Mouse (Mus musculus) E14TG2a.4 (cell line): Measurements from ENCODE around the gene Gm42517.

Experiments used
- H3K27me3 ChIP-seq: 2 replicates; pipeline ENCODE4 v1.6.1; 2014; ENCODE audit warnings: low read length, control low read depth; ENCODE audit not compliant: insufficient read depth
- H3K36me3 ChIP-seq: 2 replicates; pipeline ENCODE4 v1.6.1; 2014; ENCODE audit warnings: low read length, control low read depth; ENCODE audit not compliant: insufficient read depth
- H3K4me1 ChIP-seq: replicated peaks from 2 replicates; pipeline ENCODE4 v1.6.1; 2014; ENCODE audit warnings: low read depth, low read length, control low read depth
- H3K4me3 ChIP-seq: replicated peaks from 2 replicates; pipeline ENCODE4 v1.5.1; 2014; ENCODE audit warnings: mild to moderate bottlenecking, low read length
- H3K9me3 ChIP-seq: 2 replicates; pipeline ENCODE4 v1.6.1; 2014; ENCODE audit warnings: low read length, control low read depth
- CTCF ChIP-seq: conservative IDR thresholded peaks from 2 replicates; pipeline ENCODE4 v1.5.1; 2014; ENCODE audit warnings: low read length
- NANOG ChIP-seq: IDR thresholded peaks from 2 replicates; pipeline ENCODE4 v1.6.1; 2014; ENCODE audit warnings: borderline replicate concordance, low read length, mixed read lengths
- POU5F1 ChIP-seq: IDR thresholded peaks from 2 replicates; pipeline ENCODE4 v1.6.1; 2014; ENCODE audit warnings: low read length, borderline replicate concordance

Gm42517 gene

GRCm38 (mm10) chr5:108378346-108378745, 10.6 kb upstream of the Gm42517 start:
- no peaks in the 10 kb centered on the region for H3K36me3 ChIP-seq
- no peaks in the 10 kb centered on the region for H3K9me3 ChIP-seq
- H3K4me3 ChIP-seq = no peak overlapping the region
- peaks cover 5% of the 10 kb centered on the region; the same call in 1 of the 2 replicates for H3K27me3 ChIP-seq
- TF ChIP-seq POU5F1 = no peak
- TF ChIP-seq NANOG = no peak
- TF ChIP-seq CTCF = no peak
- no peaks in the 10 kb centered on the region for H3K4me1 ChIP-seq

- H3K4me3 ChIP-seq = no peak overlapping the region
- H3K27me3 ChIP-seq = peaks cover 23% of the 10 kb centered on the region
- no peaks in the 10 kb centered on the region for H3K36me3 ChIP-seq
- no peaks in the 10 kb centered on the region for H3K4me1 ChIP-seq
- no peaks in the 10 kb centered on the region for H3K9me3 ChIP-seq
- no peak for TF ChIP-seq POU5F1
Measured at GRCm38 (mm10) chr5:108376059-108376458, 8.3 kb upstream of the Gm42517 start.

- H3K27me3 ChIP-seq = peaks cover 38% of the 10 kb centered on the region
- H3K9me3 ChIP-seq = no peaks in the 10 kb centered on the region
- peaks cover 18% of the 10 kb centered on the region for H3K4me1 ChIP-seq
- no peak for TF ChIP-seq POU5F1
- TF ChIP-seq NANOG = no peak
- no peak for TF ChIP-seq CTCF
- no peak overlapping the region for H3K4me3 ChIP-seq
- H3K36me3 ChIP-seq = no peaks in the 10 kb centered on the region
Measured at GRCm38 (mm10) chr5:108374079-108374478, 6.4 kb upstream of the Gm42517 start.

DNA sequence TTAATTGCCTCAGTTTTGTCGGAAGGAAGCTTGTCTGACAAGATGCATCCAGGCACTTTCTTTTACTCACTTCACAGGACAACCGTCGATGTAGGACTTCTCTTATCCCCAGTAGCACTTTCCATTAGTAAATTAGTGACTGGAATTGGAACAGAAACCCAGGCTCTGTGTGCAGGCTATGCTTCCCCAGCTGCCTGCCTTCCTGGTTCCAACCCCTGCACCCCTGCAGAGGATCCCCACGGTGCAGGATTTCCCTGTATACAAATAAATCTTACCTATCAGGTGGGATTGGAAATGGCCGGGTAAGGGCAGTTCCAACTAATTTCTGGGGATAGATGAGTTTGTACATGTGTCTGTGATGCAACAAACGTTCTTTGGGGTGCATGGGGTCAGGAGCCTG, 2.2 kb upstream of the Gm42517 start:
- Histone ChIP-seq H3K27me3 (peaks cover 78% of the 10 kb centered on the region), H3K36me3 (no peaks in the 10 kb centered on the region), H3K4me3 (peak overlapping the region; percentile 74; the same call in 1 of the 2 replicates), H3K4me1 (peaks cover 37% of the 10 kb centered on the region), H3K9me3 (no peaks in the 10 kb centered on the region)
- no peak for TF ChIP-seq CTCF
- no peak for TF ChIP-seq NANOG
- TF ChIP-seq POU5F1 = no peak

DNA sequence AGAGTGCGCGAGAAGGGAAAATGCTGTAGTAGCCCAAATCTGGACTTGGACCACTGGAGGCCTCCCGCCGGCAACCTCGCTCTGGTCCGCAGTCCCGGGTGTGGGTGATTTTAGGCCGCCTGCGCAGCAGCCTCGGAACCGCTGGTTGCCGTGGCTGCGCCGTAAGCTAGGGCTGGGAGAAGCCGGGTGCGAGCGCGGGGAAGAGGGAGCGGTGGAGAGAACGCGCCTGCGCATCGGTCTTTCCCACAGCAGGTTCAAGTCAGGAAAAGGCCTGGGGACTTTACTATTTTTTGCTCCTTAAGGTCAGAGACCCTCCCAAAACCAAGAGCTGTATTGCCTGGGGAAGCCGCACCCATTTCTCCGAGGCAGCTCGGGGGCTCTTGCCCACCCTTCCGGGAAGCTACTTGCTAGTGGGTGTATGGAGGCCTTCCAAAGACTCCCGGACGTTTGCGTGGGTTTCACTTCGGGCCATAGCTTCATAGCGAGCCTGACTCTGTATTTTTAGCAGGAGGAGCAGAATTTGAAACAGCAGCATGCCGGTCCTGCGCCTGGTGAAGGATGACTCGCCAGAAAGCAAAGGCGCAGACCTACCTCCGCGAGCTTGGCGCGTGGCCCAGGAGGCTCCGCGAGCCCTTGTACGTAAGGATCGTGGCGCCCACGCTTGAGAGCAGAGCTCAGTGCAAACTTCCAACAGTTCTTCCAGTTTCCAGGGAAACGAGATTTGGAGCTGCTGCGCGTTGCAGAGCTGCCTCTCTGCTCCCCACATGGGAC, 1.3 kb upstream of the Gm42517 start:
- peaks cover 37% of the 10 kb centered on the region for H3K4me1 ChIP-seq
- TF ChIP-seq CTCF (no peak), NANOG (no peak), POU5F1 (no peak)

DNA sequence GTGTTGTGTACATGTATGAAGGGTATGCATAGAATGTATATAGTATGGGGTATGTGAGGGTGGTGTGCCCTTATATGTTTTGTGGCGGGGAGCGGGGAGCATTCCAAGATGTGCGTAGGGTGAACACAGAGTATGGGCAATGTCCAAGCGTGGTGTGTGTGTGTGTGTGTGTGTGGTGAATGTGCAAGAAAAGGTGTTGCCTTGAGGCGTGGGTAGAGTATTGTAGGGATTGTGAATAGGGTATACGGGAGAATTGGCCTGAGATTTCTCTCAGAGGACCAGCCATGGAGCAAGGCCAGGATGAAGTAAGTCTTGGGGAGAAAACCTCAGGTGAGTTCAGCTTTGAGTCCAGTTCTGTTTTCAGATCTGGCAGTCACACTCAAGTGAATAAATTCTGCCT, 724 bp upstream of the Gm42517 start:
- Histone ChIP-seq H3K27me3 (peaks cover 93% of the 10 kb centered on the region), H3K36me3 (no peaks in the 10 kb centered on the region), H3K9me3 (no peaks in the 10 kb centered on the region), H3K4me3 (peak overlapping the region; percentile 79), H3K4me1 (peaks cover 37% of the 10 kb centered on the region)
- no peak for TF ChIP-seq NANOG
- TF ChIP-seq CTCF = no peak
- no peak for TF ChIP-seq POU5F1

More for the DNA sequence above, 1.3 kb upstream of the Gm42517 start:
- peaks cover 87% of the 10 kb centered on the region for H3K27me3 ChIP-seq
- H3K36me3 ChIP-seq = no peaks in the 10 kb centered on the region
- no peaks in the 10 kb centered on the region for H3K9me3 ChIP-seq
- H3K4me3 ChIP-seq = peak overlapping the region; percentile 74

- Histone ChIP-seq H3K4me1 (peaks cover 37% of the 10 kb centered on the region), H3K4me3 (peak overlapping the region; percentile 79), H3K27me3 (peaks cover 91% of the 10 kb centered on the region), H3K36me3 (no peaks in the 10 kb centered on the region), H3K9me3 (no peaks in the 10 kb centered on the region)
- TF ChIP-seq CTCF (no peak), POU5F1 (no peak), NANOG (no peak)
Measured at GRCm38 (mm10) chr5:108366984-108367841, 509 bp downstream of the Gm42517 start.

GRCm38 (mm10) chr5:108366328-108366983, 1.3 kb downstream of the Gm42517 start:
- TF ChIP-seq NANOG (no peak), CTCF (no peak), POU5F1 (no peak)
- Histone ChIP-seq H3K36me3 (no peaks in the 10 kb centered on the region), H3K4me3 (peak overlapping the region; percentile 79), H3K9me3 (no peaks in the 10 kb centered on the region), H3K4me1 (peaks cover 37% of the 10 kb centered on the region), H3K27me3 (peaks cover 85% of the 10 kb centered on the region)
